Mouse (Mus musculus) C2C12 (cell line): ENCODE measurements around the gene Banp.

ENCODE experiments used
- CTCF ChIP-seq: IDR thresholded peaks from one replicate; pipeline ENCODE4 v1.5.1; 2011; ENCODE audit not compliant: control insufficient read depth, insufficient read depth, insufficient read length
- MYOG ChIP-seq: IDR thresholded peaks from one replicate; pipeline ENCODE4 v1.6.1; 2011; ENCODE audit not compliant: control insufficient read depth, insufficient read length; ENCODE audit errors: extremely low read depth

- TF ChIP-seq CTCF (no peak), MYOG (no peak)
Observed at GRCm38 (mm10) chr8:121952122-121952521, 2.6 kb downstream of the Banp start.
